Mouse (Mus musculus) spleen, adult 10 weeks (tissue): Measurements from ENCODE around the gene Mri1. TPM values are rescaled to one million over a fixed set of nuclear protein-coding genes. Genes with fewer than 3 reads are reported as not detected.

ENCODE experiments used
- polyA plus RNA-seq: library from polyadenylated mRNA; stranded (reverse); fragments of 350-450 nt; fragmentation: Illumina TruSeq; extraction: RNeasy Lipid Tissue Mini Kit (QIAGEN cat#74804); gene quantifications from one replicate; pipeline ENCODE4 v1.2.3, GENCODE M21; 2015; ENCODE audit warnings: low replicate concordance; ENCODE audit not compliant: insufficient read depth

Mri1 gene
- 18.2 TPM for polyA plus RNA-seq

DNA sequence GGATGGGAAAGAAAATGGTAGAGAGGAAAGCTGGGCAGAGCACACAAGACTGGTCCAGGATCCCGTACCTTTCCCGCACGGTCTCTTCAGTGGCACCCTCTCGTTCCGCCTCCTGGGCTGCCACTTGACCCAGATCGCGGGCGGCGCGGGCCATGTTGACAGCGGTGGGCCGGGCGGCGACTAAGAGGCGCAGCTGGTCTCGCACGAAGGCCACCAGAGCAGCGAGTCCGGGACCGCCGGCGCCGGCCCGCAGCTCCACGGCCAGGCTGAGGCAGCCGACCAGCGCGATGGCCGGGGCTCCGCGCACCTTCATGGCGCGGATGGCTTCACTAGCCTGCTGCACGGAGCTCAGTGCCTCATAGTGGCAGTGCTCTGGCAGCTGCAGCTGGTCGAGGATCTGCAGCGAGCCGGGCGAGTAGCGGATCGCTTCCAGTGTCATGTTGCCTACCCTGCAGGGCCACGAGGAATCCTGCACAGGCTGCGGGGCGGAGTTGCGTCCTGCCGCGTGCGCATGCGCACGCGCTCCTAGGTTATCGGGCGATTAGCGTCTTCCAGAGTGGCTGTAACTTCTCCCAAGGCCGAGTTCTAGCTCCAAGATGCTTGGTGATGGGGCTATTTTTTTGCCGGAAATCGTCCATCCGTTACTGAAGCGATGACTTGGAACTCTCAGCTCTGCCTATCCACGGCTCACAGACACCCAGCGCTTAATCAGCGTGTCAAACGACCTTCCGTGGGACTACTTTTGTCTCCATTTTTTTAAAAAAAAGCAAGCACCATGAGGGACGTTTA, at the start of gene Mri1:
Mri1 (minus strand) TSS at position 505 of the 789 bp plus-strand sequence.

DNA sequence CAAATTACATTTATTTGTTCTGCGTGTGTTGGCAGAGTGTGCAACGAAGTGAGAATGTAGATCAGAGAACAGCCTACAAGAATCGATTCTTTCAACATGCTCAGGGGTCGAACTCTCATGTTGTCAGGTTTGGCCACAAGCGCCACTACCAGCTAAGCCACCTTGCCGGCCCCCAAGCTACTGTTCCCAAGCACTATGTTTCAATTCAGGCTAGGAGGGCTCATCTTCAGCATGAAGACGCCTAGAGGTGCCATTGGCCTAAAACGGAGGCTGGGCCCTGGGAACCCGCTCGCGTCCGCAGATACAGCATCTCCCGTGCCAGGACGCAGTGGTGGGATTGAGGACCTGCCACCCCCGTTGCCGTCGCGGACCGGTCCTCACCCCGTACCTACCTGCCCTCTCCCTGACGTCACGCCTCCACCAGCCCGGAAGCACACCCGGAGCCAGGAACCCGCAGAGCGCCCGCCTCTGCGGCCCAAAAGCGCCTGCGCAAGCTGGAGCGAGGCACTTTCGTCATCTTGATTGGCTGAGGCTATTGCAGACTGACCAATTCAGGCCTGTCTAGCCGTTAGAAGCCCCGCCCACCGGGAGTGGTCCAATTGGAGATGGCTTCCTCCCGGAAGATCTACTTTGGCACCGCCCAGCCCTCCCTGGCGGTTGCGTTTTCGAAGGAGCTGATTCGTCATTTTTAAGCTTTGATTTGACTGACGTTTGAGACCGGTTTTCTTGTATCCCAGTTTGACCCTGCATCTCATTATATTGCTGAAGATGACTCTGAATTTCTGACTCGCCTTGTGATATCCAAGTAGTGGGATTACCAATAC, 13.0 kb upstream of the Mri1 start, which contains the start of gene Ccdc130:
Ccdc130 (minus strand) TSS at position 431 of the 824 bp plus-strand sequence.

DNA sequence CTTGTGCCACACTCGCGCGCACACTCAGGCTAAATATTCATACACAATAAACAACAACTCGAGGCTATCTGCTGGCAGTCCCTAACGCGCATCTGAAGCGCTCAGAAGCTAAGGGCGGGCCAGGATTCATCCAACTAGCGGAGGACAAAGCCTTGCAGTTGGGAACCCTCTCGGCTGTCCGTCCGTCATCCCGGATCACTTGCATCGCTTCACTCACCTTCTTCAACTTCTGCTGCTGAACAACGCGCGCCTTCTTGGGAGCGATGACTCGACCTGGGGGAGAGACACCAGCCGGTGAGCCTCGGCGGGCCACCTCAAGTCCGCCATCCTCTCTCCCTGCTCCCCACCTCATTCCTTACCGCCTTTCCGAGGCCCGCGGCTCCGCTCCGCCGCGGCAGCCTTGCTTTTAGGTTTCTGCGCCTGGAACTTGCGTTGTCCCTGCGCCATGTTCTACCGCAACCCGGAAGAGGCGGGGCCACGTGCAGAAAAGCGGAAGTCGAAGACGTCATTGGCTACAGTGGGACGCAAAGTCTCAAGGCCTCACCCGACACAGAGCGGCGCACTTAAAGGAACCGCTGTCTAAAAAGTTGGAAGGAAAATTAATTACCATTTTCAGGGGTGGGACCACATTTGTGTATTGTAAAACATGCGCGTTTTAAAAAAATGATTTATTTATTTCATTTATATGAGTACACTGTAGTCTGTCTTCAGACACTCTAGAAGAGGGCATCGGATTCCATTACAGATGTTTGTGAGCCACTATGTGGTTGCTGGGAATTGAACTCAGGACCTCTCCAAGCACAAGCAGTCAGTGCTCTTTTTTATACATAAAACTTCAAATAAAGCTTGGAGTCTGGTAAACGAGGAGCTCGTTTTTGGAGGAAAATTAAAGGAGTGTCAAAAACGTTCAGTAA, 7.6 kb downstream of the Mri1 start, which contains the start of gene D8Ertd738e:
D8Ertd738e (minus strand) TSS at position 463 of the 914 bp plus-strand sequence.

DNA sequence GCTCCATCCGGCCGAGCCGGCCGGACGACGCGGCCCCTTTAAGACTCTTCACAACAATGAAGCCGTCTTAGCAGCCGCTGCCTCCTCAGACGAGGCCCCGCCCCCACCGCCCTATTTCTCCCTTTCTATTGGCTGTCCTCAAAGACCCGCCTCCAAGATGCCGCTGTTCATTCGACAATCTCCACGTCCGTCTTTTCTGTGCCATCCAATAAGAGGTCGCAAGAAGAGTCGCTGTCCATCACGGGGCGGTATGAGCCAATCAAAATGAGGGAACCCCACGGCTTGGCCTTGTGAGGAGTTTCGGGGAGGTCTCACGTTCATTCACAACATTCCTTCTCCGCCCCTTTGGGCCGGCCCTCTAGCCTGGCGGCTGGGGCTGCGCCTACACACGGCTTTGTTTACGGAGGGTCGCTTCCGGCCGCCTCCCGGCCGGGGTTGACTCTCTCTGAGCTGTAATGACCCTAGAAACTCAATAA, 20.1 kb downstream of the Mri1 start, which contains the start of gene Zswim4:
Zswim4 (minus strand) TSS at position 58 of the 476 bp plus-strand sequence.

Other genes with a start within 250 kb of the Mri1 start
- gene 2210011C24Rik, start 245.2 kb downstream of the Mri1 start, polyA plus RNA-seq = not detected
- gene Palm3, start 235.9 kb downstream of the Mri1 start, polyA plus RNA-seq = 0.30 TPM
- gene Il27ra, start 214.7 kb downstream of the Mri1 start, polyA plus RNA-seq = 60.8 TPM
- not detected for gene Rln3, start 212.3 kb downstream of the Mri1 start, polyA plus RNA-seq
- 2.0 TPM for gene Gm10643, start 192.2 kb downstream of the Mri1 start, polyA plus RNA-seq
- gene Rfx1, start 190.5 kb downstream of the Mri1 start, polyA plus RNA-seq = 10.4 TPM
- gene Dcaf15, start 152.6 kb downstream of the Mri1 start, polyA plus RNA-seq = 17.1 TPM
- gene Podnl1, start 131.3 kb downstream of the Mri1 start, polyA plus RNA-seq = 4.2 TPM
- gene Cc2d1a, start 109.4 kb downstream of the Mri1 start, polyA plus RNA-seq = 5.1 TPM
- 0.68 TPM for gene 4930432K21Rik, start 109.3 kb downstream of the Mri1 start, polyA plus RNA-seq
- not detected for gene Nanos3, start 72.1 kb downstream of the Mri1 start, polyA plus RNA-seq
- gene Zswim4, start 20.3 kb downstream of the Mri1 start, polyA plus RNA-seq = 1.9 TPM
- gene D8Ertd738e, start 7.6 kb downstream of the Mri1 start, polyA plus RNA-seq = 66.9 TPM
- gene Ccdc130, start 13.1 kb upstream of the Mri1 start, polyA plus RNA-seq = 21.0 TPM
- gene Cacna1a, start 131.1 kb upstream of the Mri1 start, polyA plus RNA-seq = 1.6 TPM